Mouse (Mus musculus): ENCODE results near the gene Qpct.

The Qpct gene

DNA sequence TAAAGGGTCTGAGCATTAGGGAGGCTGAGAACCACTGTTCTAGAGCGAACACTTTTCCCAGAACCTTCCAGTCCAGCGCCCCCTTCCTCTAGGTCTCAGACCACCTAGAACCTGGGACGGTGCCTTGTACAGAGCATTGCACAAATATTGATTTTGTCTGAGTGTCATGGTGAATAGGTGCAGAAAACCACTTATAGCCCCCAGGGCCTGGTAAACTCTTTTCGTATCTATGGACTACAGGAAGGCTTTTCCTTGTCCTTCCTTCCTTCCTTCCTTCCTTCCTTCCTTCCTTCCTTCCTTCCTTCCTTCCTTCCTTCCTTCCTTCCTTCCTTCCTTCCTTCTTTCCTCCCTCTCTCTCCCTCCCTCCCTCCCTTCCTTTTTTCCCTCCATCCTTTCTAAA lies at the start of gene Qpct:
Qpct (plus strand) TSS at position 301 of the 400 bp plus-strand sequence.
- DNase-seq = no peak

DNA sequence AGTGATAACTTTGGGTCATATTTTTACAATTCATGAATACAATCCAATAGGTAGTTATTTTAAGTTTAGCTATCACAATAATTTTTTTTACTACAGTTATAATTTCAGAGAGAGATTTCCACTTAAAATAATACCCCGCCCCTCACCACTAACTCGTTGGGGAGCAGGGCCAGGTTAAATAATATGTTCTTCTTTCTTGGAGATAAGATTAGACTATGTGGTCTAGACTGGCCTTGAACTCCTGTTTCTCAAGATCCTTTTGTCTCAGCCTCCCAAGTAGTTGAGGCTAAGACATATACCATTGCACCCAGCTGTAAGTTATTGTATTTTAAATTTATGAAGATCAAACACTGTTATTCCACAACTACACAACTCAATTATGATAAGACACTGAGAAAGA lies 38.1 kb upstream of the Qpct start:
- DNase-seq = no peak

DNA sequence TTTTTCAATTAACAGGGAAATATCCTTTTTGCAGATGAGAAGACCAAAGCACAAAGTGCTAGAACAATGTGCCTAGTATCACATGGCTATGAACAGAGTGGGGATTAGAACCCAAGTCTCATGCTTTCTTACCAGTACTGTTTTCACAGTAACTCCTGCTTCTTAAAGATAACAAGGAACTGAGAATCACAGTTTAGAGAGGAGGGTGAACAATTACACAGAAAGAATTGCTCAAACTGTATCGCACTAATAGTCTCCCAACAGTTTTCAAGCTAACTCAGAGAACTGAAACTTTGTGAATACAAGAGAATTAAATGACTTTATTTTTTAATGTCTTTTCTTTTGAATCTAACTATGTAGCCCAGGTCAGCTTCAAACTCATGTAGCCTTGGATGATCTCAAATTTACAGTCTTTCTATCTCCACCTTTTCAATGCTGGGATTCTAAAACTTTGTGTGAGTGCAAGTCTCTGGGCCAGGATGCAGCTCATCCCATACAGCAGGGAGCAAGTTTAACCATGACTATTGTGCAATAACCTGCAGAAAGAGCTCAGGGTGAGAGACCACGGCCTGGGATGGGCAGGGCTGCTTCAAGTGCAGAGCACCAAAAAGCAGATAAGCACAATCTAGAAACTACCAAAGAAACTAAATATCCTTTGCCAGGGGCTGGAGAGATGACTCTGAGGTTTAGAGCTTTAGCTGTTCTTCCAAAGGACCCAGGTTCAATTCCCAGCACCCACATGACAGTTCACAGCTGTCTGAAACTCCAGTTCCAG lies 36.6 kb upstream of the Qpct start:
- DNase-seq = no peak

DNA sequence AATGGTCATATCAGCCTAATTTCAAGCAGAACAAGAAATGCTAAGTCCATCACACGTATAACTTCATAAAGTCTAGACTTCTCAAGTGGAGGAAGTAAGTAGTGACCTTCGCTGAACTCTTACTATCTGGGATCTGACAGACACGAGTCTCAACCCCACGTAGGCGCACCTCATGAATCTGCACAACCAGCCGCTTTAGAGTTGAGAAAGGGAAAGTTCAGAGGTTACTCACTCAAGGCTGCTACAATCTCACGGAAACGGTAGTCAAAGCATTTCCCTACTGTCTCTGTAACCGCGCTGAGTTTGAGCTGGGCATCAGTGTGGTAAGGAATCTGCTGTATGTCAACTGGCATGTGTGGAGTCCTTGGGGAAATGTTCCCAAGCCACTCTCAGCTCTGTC lies 35.9 kb upstream of the Qpct start:
- DNase-seq = no peak

DNA sequence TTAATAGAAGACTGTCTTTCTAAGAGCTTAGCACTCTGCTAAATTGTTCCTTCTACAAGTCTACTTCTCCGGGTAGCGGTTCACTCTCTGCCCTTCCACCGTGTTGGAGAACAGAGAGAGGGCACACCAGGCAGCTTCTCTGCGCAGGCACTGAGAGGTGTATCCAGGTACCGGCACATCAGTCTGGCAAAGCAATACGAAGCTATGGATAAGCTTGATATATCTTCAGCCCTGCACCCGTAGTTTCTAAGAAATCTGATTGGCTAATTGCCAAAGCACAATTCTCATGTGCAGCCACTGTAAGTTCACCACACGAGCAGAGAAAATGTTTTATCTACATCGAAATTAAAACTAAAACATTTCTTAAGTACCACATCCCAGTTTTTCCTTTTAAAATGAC lies 33.3 kb upstream of the Qpct start:
- DNase-seq = no peak

DNA sequence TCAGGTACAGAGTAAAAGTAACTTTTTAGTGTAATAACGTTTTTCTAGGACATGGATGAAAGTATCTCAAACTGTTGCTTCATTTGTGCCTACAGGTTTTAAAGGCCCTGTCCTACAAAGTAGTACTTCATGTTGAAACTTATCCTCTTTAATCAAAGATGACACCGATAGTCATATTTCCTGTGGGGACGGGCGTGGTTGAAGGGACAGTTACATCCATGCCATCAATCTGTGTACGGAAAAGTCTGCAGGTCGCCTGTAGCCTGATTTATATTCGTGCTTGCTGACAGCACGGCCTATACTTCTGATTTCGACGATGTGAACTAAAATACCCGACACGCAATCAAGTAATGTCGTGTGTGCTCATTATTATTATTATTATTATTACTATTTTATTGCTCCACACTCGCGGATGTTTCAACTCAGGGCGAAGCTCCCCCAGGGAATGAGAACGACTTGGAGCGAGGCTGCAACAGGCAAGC lies 31.9 kb upstream of the Qpct start:
- peak; percentile 31 for DNase-seq

DNA sequence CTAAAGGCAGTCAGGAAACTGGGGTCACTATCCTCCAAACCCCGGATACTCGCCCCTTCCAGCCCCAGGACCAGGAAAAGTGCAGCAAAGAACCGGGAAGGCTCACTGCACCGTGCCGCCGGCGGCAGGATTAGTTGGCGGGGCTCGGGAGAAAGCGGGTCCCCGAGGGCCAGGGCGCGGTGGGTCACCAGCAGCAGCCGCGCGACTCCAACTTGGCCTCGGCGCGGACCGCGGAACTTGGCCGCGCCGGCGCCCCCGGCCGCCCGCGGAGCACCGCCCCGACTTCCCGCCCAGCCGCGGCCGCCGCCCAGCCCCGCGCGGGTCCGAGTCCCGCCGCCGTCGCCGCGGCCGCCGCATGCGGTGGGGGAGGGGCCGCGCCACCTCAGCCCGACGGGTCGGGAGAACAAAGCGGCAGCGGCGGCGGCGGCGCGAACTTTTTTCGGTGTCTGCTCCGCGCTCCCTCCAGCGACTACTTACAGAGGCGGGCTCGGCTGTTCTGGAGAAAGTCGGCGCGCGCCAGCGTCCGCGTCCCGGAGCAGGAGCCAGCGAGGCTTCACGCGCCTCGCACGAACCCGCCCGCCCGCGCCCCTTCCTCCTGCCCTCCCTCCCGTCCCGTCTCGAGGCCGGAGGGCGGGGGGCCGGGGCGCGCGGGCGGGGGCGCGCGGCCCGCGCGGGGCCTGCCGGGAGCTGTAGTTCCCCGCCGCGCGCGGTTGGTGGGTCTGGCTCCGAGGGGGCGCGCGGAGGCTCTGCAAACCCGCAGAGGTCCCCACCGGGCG lies 31.3 kb upstream of the Qpct start, which contains the start of gene Prkd3:
Prkd3 (minus strand) TSS at position 609 of the 776 bp plus-strand sequence.
- DNase-seq = peak; percentile 84

DNA sequence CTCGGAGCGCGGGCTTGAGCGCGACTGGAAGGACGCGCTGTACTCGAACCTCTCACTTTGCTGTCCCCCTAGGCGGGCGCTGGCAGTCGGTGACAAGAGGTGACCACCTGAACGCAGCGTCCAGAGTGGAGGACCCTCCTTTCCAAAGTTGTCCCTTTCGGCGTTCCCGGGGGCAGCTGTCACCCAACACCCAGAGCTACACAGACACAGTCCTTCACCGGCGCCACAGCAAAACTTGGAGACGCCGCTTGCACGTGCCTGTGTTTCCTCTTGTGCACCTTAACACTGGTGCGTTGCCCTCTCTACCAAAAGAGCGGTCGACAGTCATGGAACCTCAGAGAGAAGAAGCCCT lies 30.7 kb upstream of the Qpct start:
- no peak for DNase-seq

DNA sequence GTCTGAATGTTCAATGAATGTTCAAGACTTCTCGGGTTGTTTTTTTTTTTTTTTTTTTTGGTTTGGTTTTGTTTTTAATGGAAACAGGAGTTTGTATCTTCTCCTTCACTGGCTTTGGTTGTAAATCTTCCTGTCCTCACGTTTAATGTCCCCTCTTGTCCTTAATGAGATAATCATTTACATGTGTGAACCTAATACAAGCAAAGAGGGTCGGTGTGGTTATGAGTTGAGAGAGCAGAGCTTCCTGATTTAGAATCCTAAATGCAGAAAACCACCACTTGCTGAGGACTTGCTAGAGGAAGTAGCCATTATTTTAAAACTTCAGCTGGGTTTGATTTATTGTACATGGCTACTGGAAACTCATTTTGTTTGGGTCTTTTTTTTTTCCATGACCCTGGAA lies 29.0 kb upstream of the Qpct start:
- DNase-seq = no peak

DNA sequence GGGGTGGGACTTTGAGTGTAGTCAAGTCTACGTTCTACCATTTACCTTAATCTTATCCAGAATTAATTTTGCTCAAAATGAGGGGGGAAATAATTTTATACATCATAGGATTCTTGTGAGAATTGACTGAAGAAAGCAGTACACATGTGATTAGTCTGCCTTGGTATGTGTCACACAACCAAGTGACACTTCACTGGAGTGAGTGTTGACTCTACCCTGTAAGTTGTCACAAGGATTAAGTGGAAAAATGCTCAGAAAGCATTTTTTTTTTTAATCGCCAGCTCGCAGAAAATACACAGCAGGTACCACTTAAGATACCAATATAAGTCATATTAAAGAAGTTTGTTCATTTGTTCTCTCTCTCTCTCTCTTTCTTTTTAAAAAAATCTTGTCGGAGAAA lies 27.2 kb upstream of the Qpct start:
- DNase-seq = no peak

DNA sequence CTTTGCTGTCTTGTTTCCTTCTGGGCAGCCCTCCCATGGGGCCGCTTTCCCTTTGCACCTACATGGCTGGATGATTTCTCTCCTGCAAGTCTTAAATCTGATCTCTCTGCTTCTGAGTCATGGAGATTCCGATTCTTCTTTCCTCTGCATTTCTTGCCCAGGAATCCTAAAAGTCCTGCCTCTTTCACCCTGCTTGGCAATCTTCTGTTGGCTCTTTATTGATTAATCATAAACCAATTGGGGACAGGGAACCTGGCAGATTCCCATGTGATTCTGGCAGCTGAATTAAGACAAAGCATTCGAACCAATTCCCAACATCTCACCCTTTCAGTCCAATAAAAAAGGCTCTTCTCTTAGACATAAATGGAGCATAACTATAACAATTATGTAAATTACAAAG lies 22.5 kb upstream of the Qpct start:
- DNase-seq = no peak

DNA sequence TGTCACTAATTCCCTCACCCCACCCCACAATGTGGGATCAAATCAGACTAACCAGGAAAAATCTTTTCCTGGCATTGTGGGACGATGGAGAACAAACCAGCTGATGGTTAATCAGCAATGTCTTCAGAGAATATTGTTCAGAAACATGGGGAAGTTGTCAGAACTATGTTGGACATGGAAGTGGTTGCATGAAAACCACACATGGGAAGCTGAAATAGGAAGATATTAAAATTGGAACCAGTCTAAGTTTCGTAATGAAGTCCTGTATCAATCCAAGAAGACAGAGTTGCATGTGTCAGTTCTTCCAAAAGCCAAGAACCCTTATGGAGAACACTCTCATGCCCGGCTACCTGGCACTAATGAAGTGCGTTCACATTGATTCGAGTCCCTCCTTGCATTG lies 20.1 kb upstream of the Qpct start:
- DNase-seq = no peak

DNA sequence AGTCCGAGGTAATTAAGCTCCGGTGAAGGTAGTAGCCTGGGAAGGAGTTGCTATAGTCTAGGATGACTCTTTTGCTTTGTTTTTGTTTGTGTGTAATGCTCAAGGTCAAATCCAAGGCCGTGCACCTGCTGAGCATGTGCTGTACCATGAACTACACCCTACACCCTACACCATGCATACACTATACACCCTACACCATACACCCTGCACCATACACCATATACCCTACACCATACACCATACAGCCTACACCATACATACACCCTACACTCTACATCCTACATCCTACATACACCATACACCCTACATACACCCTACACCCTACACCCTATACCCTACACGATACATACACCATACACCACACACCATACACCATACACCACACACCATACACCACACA lies 18.9 kb upstream of the Qpct start:
- no peak for DNase-seq

DNA sequence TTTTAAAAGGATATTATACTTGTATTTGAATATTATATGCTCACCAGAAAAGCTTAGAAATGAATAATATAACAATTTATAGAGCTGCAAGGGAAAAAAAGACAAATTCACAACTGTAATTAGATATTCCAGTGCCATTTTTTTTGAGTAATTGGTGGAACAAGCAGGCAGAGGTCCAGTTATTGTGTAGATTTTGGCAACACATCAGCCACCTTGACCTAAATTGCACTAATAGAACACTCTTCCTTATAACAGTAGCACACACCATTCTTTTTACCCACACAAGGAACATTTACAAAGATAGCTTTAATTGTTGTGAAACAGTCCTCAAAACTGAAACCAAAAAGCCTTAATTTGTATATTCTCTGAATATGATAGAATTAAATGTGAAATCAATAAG lies 12.0 kb upstream of the Qpct start:
- DNase-seq = no peak

DNA sequence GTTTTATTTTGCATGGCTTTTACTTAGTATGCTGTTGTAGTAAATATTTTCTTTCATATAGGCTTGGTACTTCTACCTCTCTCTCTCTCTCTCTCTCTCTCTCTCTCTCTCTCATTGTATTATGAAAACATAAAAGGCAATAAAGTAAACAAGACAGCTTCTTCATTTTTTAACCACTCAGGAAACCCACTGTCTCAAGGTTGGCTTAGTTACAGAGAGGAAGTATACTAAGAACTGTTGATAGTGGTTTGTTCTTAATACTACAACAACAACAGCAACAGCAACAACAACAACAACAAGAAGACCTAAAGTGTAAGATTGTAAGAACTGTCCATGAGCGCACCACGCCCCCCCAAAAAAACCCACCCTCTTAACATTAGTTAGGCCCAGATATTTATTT lies 8.0 kb upstream of the Qpct start:
- no peak for DNase-seq

DNA sequence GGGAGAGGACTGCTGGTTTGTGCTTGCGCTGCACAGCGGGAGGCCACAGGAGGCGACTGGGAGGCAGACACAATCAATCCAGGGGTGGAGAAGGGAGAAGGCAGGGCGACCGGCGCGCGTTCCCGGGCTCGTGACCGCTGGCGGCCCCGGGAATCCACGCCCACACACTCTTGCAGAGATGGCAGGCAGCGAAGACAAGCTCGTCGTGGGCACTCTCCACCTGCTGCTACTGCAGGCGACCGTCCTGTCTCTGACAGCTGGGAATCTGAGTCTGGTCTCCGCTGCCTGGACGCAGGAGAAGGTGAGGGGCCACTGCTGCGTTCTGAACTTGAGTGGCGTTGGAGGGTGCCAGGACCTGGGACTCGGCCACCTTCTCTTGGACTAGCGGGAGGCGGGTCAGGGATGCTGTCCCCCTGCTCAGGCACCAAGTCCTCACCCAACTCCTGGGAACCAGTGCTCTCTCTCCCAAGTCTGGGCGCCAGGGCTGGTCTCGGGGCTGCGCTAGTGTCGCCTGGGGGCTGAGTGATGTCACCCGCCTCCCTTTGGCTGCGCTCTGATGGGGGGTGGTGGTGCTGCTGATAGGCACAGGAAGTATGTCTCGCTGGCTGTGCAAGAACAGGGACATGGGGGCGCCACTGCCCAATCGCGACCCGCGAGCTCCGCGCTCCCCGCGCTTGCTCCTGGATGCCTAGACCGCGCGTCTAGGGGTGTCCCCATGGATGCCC lies 544 bp downstream of the Qpct start:
- DNase-seq = peak; percentile 72

DNA sequence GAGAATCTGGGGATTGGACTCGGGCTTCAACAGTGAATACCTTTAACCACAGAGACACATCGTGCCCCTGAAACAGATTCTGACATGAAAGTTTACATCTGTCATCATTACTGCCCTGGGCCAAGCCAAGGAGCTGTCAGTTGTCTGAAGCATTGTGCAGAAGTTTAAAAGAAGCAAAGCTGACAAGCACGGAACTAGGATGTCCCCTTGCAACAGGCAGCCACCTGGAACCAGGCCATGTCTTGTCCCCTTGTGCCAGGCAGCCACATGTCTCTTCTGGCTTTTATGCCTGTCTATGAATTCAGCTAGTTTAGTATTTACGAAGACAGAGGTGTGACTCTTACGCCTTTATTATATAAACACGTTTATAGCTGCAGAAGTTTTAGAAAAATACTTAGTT lies 6.6 kb downstream of the Qpct start:
- DNase-seq = no peak

DNA sequence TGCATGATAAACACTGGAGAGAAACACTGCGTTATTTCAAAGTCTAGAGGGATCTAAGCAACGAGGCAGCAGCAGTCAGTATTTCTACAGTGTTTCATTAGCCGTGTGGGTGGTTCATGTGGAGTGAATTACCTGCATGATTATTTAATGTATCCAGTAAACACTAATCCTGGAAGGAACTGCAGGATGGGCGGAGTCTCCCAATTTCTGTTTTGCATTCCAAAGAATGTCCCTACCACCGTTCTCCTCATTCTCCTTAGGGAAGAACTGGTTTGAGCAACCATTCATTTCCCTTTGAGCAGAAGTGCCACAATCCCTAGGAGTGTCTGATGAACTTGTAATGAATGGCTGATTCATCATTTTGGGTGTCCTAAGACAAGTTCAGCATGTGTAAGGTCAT lies 8.5 kb downstream of the Qpct start:
- DNase-seq = no peak

DNA sequence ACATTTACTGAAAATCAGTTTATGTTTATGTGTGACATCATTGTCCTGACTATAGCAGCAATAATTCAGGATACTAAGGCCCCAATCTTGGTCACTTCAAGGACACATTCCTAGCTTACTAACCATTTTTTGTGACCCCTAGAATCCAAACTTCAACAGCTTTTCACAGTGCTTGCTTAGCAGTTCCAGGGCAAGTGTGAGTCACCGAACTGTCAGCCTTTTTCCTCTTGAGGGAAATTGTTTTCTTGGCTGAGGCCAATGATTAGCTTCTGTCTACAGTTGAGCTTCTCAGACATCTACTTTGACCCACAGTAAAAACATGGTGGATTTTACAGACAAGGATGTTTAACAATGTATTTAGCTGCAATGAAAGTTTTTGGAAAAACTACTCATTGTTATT lies 12.5 kb downstream of the Qpct start:
- no peak for DNase-seq

DNA sequence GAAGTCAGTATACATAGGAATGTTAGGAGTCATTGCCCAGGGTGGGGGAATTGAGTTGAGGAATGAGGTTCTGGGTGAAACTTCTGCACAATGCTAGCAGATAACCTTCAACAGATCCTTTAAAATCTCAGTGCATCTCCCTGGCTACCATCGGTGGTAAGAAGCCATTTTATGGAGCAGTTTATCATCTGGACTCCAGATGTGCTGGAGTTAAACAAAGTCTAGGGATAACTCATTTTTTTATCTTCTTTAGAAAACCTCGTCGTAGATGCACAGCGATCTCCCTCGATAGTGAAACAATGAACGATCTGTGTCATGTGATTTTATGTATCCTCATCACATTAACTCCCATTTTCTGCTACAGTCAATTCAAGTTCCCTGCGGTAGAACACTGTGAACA lies 16.9 kb downstream of the Qpct start:
- no peak for DNase-seq

DNA sequence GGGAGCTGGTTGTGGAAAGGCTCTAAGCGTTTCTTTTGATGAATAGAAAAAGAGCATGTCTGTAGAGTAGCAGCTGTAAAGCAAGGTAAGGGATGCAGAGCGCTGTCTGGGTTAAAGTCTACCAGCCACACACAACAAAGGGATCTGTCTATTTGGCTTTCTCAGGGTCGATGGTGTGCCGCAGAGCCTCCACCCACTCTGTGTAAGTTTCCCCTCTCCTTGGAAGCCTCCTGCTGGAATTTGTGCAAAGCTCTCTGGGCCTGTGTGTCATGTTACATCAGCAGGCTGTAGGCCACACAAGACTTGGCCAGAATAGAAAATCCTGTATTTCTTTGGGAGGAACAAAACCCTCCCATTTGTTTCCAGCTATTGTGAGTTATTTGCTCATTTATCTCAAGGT lies 17.3 kb downstream of the Qpct start:
- DNase-seq = no peak

DNA sequence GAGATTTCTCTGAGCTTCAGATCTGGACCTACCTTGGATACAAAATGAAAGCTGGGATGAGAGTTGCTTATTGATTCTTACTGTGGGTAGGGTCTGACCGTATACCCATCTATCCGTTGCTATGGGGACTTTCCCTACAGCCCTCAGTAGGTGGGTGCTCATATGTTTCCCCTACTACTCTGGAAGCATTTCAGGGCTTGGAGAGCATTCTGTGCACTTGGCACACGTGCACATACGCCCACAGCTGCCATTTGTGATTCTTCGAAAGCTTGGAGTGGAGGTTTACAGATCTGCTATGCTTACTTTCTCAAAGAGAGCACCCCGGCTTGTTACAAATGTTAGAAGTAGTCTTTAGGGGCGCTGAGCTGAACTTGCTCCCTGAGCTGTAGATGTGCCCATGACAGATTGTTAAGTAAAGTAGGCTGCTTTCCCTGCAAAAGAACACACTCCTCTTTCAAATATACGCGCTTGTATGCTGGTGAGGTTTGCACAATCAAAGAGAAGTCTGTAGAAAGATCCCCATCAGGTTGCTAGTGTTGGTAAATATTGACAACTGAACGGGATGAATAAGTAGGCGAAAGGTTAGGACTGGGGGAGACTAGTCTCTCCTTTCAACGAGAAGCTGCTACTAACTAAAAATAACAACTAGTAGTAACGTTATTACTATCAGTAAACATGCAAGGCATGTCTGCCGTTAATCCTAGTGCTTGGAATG lies 18.2 kb downstream of the Qpct start:
- DNase-seq = no peak

DNA sequence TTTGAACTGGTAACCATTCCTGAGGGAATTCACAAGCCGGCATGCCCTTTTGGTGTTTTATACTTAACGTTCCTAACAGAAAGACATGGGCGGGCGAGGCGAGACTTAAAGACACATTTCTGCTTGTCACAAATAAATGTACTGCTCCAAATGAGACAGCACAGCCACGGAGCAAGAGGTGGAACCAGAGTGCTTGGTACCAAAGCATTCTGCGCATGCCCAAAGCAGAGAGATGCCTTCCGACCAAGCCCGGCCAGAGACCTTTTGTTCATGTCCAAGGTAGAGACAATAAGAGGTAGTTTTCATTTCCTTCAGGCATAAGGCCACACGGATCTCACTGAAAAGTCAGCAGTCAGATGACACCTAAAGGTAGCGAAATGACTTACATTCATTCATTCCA lies 20.2 kb downstream of the Qpct start:
- DNase-seq = no peak
